Mouse (Mus musculus) embryonic stem cell, embryonic (primary cell): Measurements from ENCODE around the gene Ms4a10.

Source experiments
- CTCF ChIA-PET, 4 experiments: fragments of 300-600 bp in 2 of 4; fragments of 350-600 bp in 2 of 4; sonication (Branson Sonifier 250); formaldehyde crosslinking; loops; one replicate each; lab custom pipeline; 2022; ENCODE audit warnings: inconsistent platforms in 2 of 4; lab: Charles Lee
- POLR2A ChIA-PET, 4 experiments: fragments of 300-600 bp in 2 of 4; fragments of 350-600 bp in 2 of 4; sonication (Branson Sonifier 250); formaldehyde crosslinking; loops; one replicate each; lab custom pipeline; 2022; ENCODE audit warnings: antibody characterized with exemption in 4 of 4, inconsistent platforms in 1 of 4; lab: Charles Lee

The Ms4a10 gene

DNA sequence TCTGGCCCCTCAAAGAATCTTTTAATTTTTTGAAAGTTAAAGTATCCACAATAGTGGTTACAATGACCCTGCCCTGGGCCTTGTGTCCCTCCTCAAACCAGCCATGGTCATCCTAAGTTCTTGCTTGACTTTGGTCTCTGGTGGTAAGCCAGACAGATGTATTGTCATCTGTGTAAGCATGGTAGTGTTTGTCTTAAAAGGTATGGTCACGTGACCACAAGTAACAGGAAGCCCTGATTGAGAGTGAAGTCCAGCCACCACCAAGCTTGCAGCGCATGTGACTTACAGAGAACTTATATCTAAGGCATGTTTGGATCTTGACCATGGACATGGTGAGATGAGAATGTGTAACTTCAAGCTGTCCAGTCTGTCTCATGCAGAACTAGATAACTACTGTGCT, 717 bp upstream of the Ms4a10 start:
- ChIA-PET CTCF (interaction anchor here (0.6 to 3.0 kb wide), 6 partner anchors 8 to 299 kb away, joined by 3 to 20 read pairs (median 5); no protein-coding TSS in a partner anchor), POLR2A (interaction anchor here in 2 of 4 experiments (0.5 to 4.7 kb wide), 9 partner anchors 15 to 324 kb away, joined by 3 to 31 read pairs (median 4); partner anchors contain the start of genes Ccdc86 (in 2 of the 2) and Prpf19 (in 1 of the 2))

DNA sequence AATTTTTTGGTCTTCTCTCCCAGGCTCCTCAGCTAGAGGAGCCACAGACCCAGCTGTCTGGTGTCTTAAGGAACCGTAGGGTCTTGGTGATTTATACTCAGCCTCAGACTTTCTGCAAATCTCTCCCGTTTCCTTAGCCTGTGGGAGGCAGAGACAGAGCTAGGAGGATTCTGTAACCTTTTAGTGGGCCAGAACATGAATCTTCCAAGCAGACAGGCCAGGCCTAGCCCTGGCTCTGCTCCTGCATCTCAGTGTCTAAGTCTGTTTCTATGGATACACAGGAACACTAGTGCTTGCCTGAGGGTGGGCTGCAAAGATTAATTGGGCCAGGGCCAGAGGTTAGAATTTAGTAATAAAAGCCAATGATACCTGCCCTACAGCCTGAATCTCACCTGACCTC, 1.3 kb downstream of the Ms4a10 start:
- ChIA-PET CTCF (interaction anchor here in 2 of 4 experiments (0.9 to 3.0 kb wide), 12 partner anchors 10 to 264 kb away, joined by 3 to 20 read pairs (median 4); partner anchors contain the start of genes Ccdc86 (in 1 of the 2), Prpf19 (in 1 of the 2) and Ptgdr2 (in 1 of the 2)), POLR2A (interaction anchor here (0.5 to 4.7 kb wide), 35 partner anchors 9 to 992 kb away, joined by 3 to 31 read pairs (median 4); partner anchors contain the start of genes Ccdc86 (in 3 of the 4), Prpf19 (in 2 of the 4), Cpsf7 (in 1 of the 4) and Lrrc10b (in 1 of the 4))

DNA sequence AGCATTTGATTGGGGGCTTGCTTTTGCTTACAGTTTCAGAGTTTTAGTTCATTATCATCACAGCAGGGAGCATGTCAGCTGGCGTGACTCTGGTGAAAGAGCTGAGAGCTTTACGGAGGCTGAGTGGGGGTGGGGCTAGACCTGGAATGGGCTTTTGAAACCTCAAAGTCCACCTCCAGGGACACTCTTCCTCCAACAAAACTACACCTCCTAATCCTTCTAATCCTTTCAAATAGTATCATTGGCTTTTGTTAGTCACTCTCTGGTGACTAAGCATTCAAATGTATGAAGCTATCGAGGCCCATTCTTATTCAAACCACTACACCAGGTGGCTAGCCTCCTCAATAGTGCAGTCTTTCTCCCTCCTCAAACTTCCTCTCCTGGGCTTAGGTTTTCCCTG, 1.8 kb downstream of the Ms4a10 start:
- POLR2A ChIA-PET, result interaction anchor here (0.5 to 4.7 kb wide), 40 partner anchors 8 to 934 kb away, joined by 3 to 31 read pairs (median 4); partner anchors contain the start of genes Ccdc86 (in 3 of the 4), Prpf19 (in 2 of the 4), Cpsf7 (in 1 of the 4) and Lrrc10b (in 1 of the 4)
- CTCF ChIA-PET, result interaction anchor here (0.5 to 3.0 kb wide), 16 partner anchors 10 to 559 kb away, joined by 3 to 20 read pairs (median 4); partner anchors contain the start of genes Ccdc86 (in 1 of the 4), Prpf19 (in 1 of the 4) and Ptgdr2 (in 1 of the 4)

DNA sequence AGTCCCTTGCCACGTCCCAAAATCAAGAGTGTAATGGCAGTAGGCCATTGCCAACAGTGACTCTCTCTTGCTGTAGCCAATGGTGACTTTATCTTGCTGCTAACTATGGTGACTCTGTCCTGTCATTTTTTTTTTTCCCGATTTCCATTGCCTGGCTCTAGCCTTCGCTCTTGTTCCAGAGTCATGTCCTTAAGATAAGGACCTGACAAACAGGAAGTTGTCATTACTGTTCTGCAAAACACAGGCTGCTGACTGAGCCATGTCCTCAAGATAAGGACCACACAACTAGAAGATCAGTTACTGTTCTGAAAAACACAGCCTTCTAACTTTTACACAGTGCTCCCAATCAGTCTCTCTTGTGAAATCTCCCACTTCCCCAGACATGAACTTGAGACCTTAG, 4.0 kb downstream of the Ms4a10 start:
- CTCF ChIA-PET, result interaction anchor here in 1 of 4 experiments (0.6 kb wide), 1 partner anchor 21 kb away, joined by 4 read pairs; the partner anchor contains the start of gene Ccdc86
- POLR2A ChIA-PET, result interaction anchor here in 2 of 4 experiments (0.6 to 4.7 kb wide), 2 partner anchors 21 to 22 kb away, joined by 3 to 31 read pairs; partner anchors contain the start of gene Ccdc86 (in 1 of the 2)

DNA sequence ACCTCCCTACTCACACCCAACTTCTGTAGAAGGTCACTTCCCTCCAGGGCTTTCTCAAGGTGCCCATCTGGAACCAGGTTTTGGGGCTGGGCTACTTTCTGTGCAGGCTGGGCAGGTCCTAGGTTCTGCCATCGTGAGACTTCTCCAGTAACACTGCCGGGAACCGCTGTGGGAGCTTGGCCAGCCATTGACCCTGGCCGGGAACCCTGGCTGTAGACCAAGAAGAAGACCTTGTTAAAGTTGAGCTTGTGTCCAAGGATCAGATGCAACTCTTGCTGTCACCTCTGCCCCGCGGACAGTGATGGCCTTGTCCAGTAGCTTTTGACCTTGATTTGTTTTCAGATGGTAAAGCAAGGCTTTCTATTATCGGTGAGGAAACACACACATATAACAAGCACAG, 5.9 kb downstream of the Ms4a10 start:
- ChIA-PET CTCF (interaction anchor here in 2 of 4 experiments (1.8 to 2.0 kb wide), 3 partner anchors 8 to 14 kb away, joined by 5 to 9 read pairs (median 7); no protein-coding TSS in a partner anchor), POLR2A (interaction anchor here in 2 of 4 experiments (0.6 to 3.9 kb wide), 3 partner anchors 11 to 58 kb away, joined by 3 to 14 read pairs (median 4); partner anchors contain the start of gene Ccdc86 (in 1 of the 2))

DNA sequence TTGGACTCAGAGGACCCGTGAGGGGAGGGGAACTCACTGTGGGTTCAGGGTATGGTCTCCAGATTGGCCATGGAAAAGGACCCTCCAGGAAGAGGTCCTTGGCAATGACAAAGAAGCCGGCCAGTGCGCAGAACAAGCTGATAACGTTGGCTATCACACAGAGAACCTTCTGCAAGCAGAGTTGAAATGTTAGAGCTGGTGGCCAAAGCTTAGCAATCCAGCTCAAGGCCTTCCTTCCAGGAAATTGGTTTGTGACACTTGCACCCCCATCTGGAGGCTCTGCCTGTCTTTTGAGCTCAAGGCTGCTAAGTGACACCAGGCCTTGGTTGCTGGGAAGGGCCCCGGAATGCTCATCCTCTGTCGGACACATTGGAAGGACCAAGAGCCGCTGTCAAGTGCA, 8.7 kb downstream of the Ms4a10 start:
- CTCF ChIA-PET, result interaction anchor here in 2 of 4 experiments (1.1 to 2.0 kb wide), 3 partner anchors 11 to 14 kb away, joined by 3 to 15 read pairs (median 6); no protein-coding TSS in a partner anchor
- POLR2A ChIA-PET, result interaction anchor here in 3 of 4 experiments (0.5 to 3.9 kb wide), 7 partner anchors 9 to 169 kb away, joined by 3 to 14 read pairs (median 3); partner anchors contain the start of gene Ccdc86 (in 1 of the 3)

DNA sequence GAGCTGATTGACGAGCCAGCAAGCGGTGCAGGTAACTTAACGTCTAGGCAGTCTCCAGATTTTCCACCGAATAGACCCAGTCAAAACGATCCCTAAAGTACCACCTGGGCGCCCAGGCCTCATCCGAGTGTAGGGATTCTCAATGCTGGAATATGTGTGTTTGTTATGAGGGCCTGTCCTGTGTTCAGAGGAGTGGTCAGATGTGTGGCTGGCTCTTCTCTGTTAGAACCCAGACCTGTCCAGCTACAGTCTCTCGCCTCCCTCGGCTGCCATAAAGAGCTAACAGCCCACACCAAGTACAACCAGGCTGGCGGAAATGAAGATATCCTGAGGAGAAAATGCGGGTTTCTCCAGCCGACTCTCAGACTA, 14.5 kb downstream of the Ms4a10 start:
- POLR2A ChIA-PET, result interaction anchor here in 3 of 4 experiments (0.6 to 3.1 kb wide), 7 partner anchors 11 to 23 kb away, joined by 3 to 19 read pairs (median 3); partner anchors contain the start of genes Ccdc86 (in 2 of the 3) and Ptgdr2 (in 1 of the 3)
- CTCF ChIA-PET, result interaction anchor here in 3 of 4 experiments (0.6 to 3.4 kb wide), 17 partner anchors 10 to 322 kb away, joined by 3 to 22 read pairs (median 4); partner anchors contain the start of genes Ccdc86 (in 1 of the 3) and Ms4a10 (in 1 of the 3)

DNA sequence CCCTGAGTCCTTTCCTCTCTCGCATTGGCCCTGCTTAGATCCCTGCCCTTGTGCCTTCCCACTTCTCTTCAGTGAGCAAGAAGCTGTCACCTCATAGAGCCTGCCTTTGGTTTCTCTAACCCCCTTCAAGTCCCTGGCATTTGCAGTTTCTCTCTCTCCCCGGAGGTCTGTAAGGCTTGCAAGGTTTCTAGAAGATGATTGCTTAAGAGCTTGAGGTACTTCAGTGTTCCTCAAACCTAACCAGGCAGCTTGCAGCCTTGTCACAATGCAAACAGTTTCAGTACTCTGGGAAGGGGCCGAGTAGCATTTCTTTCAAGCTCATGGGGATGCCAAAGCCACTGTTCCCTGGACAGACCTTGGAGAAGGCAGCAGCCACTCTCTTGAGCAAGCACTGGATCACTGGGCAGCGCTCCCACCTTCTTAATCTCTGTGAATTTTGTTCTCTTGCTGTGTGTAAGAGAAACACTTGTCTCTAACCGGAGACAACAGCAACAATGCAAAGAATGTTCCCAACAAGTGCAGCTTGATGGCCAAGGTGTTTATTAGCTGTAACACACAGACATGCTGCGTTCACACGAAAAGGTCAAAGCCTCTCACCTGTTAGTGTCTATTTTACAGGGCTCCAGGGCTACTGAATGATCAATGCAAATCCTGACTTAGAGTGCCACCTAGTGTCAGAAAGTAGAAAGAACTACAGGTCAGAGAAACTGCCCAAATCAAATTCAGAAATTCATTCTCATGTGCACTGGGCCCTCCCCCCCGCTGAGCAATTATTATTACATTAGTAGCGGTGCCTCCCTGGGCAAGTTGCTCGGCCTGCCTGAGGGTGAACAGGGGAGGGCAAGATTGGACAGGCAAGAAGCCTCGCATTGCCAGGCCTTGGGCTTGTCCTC, 15.1 kb downstream of the Ms4a10 start:
- ChIA-PET CTCF (interaction anchor here (0.6 to 3.4 kb wide), 28 partner anchors 10 to 1072 kb away, joined by 3 to 22 read pairs (median 4); partner anchors contain the start of genes Ccdc86 (in 1 of the 4) and Ms4a10 (in 1 of the 4)), POLR2A (interaction anchor here (0.6 to 3.1 kb wide), 10 partner anchors 10 to 78 kb away, joined by 3 to 19 read pairs (median 3); partner anchors contain the start of genes Ccdc86 (in 3 of the 4) and Ptgdr2 (in 1 of the 4))

DNA sequence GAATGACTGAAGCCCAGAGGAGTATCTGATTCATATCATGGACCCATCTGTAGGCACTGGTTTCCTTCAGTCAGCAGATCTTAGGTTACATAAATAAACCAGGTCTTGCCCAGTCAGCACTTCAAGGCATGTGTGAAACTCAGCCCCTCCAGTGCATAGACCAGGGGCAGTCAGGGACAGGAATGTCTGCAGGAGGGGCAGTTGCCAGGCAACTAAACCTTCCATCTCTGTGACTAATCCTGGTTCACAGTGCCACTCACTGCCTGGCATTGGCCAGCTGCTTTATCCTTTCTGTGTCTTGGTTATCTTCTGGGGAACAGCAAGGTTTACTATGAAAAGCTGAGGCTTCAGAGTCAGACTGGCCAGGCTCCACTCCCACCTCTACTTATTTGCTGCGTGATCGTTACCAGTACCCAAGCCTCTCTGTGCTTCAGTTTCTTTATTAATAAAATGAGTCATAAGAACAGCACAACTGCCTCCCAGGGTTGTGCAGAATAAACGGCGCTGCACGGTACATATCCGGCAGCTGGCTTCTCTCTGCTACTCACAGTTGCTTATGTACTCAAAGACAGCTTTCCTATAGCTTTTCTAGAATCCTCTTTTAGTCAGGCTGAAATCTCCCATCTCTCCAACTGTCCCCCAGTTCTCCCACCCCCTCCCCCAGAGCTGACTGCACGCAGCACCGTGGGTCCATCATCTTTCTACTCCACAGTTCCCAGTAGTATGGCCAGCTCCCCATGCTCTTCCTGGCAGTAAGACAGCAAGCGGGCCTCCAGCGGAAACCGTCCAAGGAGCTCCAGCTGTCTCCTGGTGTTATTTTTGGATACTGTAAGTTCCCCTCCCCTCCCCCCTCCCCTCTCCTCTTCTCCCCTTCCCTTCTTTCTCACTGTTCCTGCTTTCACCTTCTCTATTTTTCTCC, 22.2 kb downstream of the Ms4a10 start:
- POLR2A ChIA-PET, result interaction anchor here in 3 of 4 experiments (0.6 to 2.2 kb wide), 10 partner anchors 7 to 669 kb away, joined by 3 to 6 read pairs (median 4); no protein-coding TSS in a partner anchor
- CTCF ChIA-PET, result interaction anchor here (0.6 to 1.3 kb wide), 10 partner anchors 11 to 983 kb away, joined by 3 to 8 read pairs (median 4); partner anchors contain the start of gene Ptgdr2 (in 1 of the 4)

DNA sequence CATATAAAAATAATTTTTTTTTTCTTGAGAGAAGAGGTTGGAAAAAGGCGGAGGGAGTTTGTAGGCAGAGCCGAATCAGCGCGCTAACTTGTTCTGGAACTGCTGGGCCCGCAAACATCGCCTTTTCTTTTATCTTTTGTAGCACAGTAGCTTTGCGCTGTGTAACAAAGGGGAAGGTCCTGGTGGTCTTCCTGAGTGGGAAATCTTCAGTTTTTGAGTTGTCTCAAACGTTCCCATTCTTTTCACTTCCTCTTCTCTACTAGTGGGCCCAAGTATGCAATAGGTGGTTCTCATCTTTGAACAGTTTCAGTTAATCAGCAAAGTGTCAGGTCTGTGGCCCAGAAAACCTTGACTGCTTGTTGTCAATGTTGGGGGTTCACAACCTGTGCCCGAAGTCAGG, 24.9 kb downstream of the Ms4a10 start:
- ChIA-PET POLR2A (interaction anchor here (0.6 to 3.1 kb wide), 61 partner anchors 8 to 1016 kb away, joined by 3 to 31 read pairs (median 4); partner anchors contain the start of genes Ms4a10 (in 2 of the 4), Prpf19 (in 2 of the 4), Ptgdr2 (in 2 of the 4) and Cpsf7 (in 1 of the 4)), CTCF (interaction anchor here in 2 of 4 experiments (0.6 to 1.9 kb wide), 15 partner anchors 8 to 708 kb away, joined by 3 to 13 read pairs (median 4); partner anchors contain the start of genes Lrrc10b (in 1 of the 2), Prpf19 (in 1 of the 2) and Ptgdr2 (in 1 of the 2))

DNA sequence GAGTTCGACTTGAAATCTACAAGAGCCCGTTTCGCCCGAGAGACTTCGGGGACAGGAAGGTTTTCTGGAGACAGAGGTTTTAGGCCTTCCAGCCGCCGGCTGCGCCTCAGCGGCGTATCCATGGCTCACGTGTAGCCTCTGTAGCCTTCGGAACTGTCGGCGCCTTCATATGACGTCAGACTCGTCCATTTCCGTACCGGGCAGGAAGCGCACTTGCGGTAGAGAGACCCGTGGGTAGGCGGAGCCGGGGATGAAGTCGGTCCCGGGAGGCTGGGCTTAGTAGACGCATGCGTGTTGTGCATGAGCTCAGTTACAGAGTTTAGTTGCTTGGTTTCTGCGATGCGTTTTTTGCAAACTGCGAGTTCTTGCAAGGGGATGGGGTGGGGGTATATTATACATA, 25.4 kb downstream of the Ms4a10 start, which contains the start of gene Ccdc86:
Ccdc86 (minus strand) TSS at position 155 of the 400 bp plus-strand sequence.
- ChIA-PET CTCF (interaction anchor here (0.6 to 1.9 kb wide), 21 partner anchors 8 to 708 kb away, joined by 3 to 13 read pairs (median 4); partner anchors contain the start of genes Lrrc10b (in 1 of the 4), Prpf19 (in 1 of the 4) and Ptgdr2 (in 1 of the 4)), POLR2A (interaction anchor here (0.6 to 3.1 kb wide), 59 partner anchors 8 to 1016 kb away, joined by 3 to 31 read pairs (median 4); partner anchors contain the start of genes Ms4a10 (in 2 of the 4), Prpf19 (in 2 of the 4), Ptgdr2 (in 2 of the 4) and Cpsf7 (in 1 of the 4))

DNA sequence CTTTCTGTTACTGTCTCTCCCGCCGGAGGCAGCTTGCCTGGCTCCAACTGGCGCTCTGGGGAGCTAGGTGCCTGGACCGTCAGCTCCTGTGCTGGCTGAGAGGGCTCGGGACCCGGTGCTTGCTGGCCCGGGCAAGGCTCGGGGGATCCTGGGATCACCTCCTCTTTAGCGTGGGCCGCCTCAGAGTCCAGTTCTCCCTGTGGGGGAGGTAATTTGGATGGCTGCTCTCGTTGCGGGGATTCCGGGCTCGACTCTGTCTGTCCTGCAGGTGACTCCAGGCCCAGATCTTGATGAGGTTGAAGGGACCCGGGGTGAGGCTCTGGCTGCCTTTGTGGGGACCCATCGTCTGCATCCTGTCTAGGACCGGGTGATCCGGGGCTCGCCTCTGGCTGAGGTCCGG, 26.1 kb downstream of the Ms4a10 start:
- ChIA-PET POLR2A (interaction anchor here in 3 of 4 experiments (0.6 to 3.1 kb wide), 25 partner anchors 9 to 346 kb away, joined by 3 to 31 read pairs (median 5); partner anchors contain the start of genes Ptgdr2 (in 2 of the 3), Ms4a10 (in 1 of the 3), Prpf19 (in 1 of the 3) and Zp1 (in 1 of the 3)), CTCF (interaction anchor here in 3 of 4 experiments (1.0 to 1.9 kb wide), 6 partner anchors 28 to 234 kb away, joined by 3 to 13 read pairs (median 4); no protein-coding TSS in a partner anchor)

DNA sequence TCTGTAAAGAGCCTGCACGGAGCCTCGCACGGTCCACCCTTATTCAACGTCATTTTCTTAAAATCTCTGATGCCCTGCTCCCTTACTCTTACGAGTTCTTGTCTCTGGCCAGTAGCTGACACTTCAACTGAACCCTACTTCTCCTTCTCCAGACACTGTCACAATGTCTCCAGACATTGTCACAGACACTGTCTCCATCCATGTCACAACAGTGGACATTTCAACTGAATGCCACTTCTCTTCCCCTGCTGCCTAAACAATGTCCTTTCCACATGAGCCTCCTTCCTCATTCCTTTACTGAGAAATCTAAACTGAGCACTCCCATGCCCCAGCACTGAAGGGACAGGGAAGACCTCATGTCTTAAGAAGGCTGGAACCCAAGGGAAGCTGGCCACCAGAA, 27.3 kb downstream of the Ms4a10 start:
- POLR2A ChIA-PET, result interaction anchor here (0.7 to 3.1 kb wide), 10 partner anchors 10 to 271 kb away, joined by 3 to 17 read pairs (median 4); partner anchors contain the start of gene Prpf19 (in 1 of the 4)
- CTCF ChIA-PET, result no interaction called here

DNA sequence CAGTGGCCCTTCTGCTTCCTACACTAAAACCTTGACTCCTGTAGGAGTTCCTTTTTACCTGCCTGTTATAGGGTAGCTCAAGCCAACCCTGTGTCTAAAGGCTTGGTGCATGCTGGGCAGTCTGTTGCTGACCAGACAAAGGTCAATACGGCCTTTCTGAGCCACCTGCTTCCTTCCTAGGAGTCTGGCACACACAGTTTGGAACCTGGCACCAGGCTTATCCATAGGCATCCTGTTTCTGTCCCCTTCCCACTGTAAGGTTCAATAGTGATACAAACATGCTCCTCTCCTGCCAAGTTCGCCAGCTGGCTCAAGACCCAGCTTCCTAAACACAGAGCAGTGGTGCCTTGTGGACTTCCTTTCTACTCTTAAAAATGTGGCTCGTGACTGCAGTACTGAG, 28.0 kb downstream of the Ms4a10 start:
- POLR2A ChIA-PET, result interaction anchor here in 3 of 4 experiments (0.7 to 1.7 kb wide), 8 partner anchors 13 to 342 kb away, joined by 3 to 5 read pairs (median 3); partner anchors contain the start of genes Ms4a10 (in 1 of the 3) and Prpf19 (in 1 of the 3)
- CTCF ChIA-PET, result interaction anchor here in 2 of 4 experiments (0.8 to 1.4 kb wide), 3 partner anchors 10 to 564 kb away, joined by 3 read pairs; partner anchors contain the start of gene Ptgdr2 (in 1 of the 2)

DNA sequence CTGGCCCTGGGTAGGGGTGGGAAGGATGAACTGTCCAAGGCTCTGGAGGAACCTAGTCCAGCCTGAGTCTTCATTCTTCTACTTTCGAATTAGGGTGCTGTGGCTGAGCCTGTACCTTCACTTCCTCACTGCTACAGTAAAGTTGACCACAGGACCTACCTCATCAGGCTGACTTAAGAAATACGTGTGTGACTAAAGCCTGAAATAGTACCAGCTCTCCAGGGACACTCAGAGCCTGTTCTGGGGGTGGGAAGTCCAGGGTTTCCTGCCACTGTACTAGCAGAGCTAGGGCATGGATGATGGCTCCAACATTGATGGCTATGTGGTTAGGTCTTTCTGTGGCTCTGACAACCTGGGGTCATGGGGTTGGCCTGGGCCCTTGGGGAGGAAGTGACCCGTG, 30.5 kb downstream of the Ms4a10 start:
- ChIA-PET CTCF (interaction anchor here in 1 of 4 experiments (1.0 kb wide), 1 partner anchor 8 kb away, joined by 3 read pairs; no protein-coding TSS in a partner anchor), POLR2A (interaction anchor here in 2 of 4 experiments (0.7 to 1.7 kb wide), 2 partner anchors 8 to 10 kb away, joined by 5 to 6 read pairs; no protein-coding TSS in a partner anchor)
